Mouse (Mus musculus) hindbrain, embryonic 15.5 days (tissue): ENCODE results near the gene Trmt13. TPM values are rescaled to one million over a fixed set of nuclear protein-coding genes. Genes with fewer than 3 reads are reported as not detected.
A peak's percentile ranks its signal among the peaks of the same experiment; 100 is the strongest.

Source experiments
- ATAC-seq: fragments of 200-750 bp; cut with Nextera tagmentation; 2 replicates; pipeline ENCODE4 v1.8.0; 2017; ENCODE audit warnings: low read depth, moderate number of reproducible peaks, moderate TSS enrichment; ENCODE audit not compliant: low FRiP score
- H3K27ac ChIP-seq: fragments of 300-500 bp; sonication (generic); replicated peaks from 2 replicates; pipeline ENCODE4 v1.5.1; 2015; ENCODE audit warnings: mild to moderate bottlenecking, inconsistent platforms
- H3K27me3 ChIP-seq: fragments of 300-500 bp; sonication (generic); 2 replicates; pipeline ENCODE4 v1.6.1; 2015; ENCODE audit warnings: control low read depth, inconsistent platforms
- H3K36me3 ChIP-seq: fragments of 300-500 bp; sonication (generic); 2 replicates; pipeline ENCODE4 v1.6.1; 2015; ENCODE audit warnings: control low read depth, inconsistent platforms
- H3K4me1 ChIP-seq: fragments of 300-500 bp; sonication (generic); replicated peaks from 2 replicates; pipeline ENCODE4 v1.6.1; 2015; ENCODE audit warnings: control low read depth, inconsistent platforms
- H3K4me2 ChIP-seq: fragments of 300-500 bp; sonication (generic); 2 replicates; pipeline ENCODE4 v1.6.1; 2015; ENCODE audit warnings: moderate library complexity, mild to moderate bottlenecking, inconsistent platforms
- H3K4me3 ChIP-seq: fragments of 300-500 bp; sonication (generic); 2 replicates; pipeline ENCODE4 v1.5.1; 2015; ENCODE audit warnings: mild to moderate bottlenecking, inconsistent platforms
- H3K9ac ChIP-seq: fragments of 300-500 bp; sonication (generic); 2 replicates; pipeline ENCODE4 v1.6.1; 2015; ENCODE audit warnings: inconsistent platforms
- H3K9me3 ChIP-seq: fragments of 300-500 bp; sonication (generic); 2 replicates; pipeline ENCODE4 v1.6.1; 2016; ENCODE audit warnings: control low read depth, inconsistent platforms
- WGBS: fragments of 180-500 bp; shearing (Covaris S2); methylation state at CpG from one replicate; pipeline ENCODE4 v1.1.7; 2015; 5-methylcytosine and 5-hydroxymethylcytosine counted together
- polyA plus RNA-seq: library from polyadenylated mRNA; unstranded; fragments of >200 nt; fragmentation: Nextera tagmentation; extraction: Ambion mirVana; gene quantifications from 2 replicates; pipeline ENCODE4 v1.2.1, GENCODE M21; 2015

The Trmt13 gene
- polyA plus RNA-seq, 1 experiment from 2014 or later: 24.3 TPM

DNA sequence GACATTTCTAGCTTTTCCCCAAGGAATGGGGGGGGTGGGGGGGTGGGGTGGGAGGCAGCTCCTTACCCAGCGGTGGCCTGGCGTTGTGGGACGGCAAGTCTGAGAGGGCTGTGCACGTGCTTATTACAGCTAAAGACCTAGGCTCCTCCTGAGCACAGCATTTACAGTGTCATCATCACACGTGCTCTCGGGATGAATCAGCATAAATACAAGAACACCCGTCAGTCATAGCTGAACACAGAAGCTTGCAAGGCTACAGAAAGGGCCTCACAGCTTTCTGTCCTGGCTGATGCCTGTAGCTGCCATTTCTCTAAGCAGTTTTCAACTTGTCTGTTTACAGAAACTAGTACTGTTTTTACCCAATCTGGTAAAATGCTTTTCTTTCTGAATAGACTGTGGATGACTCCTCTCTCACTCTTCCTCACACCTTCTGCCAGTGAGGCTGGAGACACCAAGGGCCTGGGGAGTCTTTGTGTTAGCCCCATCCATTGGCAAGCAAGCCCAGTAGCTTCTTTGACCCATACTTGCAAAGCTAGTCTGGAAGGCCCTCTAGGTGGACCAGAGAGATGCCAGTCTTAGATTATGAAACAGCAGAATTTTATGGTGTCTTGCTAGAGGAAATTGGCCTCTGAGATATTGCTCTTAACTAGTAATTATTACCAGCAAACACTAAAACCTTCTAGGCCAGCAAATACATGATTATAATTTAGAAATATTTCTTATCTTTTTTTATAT is 6.4 kb upstream of the Trmt13 start:
- 0 out of 2 replicates have a peak, but pooled peaks cover 14% of the 10 kb centered on the region for H3K36me3 ChIP-seq
- no peaks in the 10 kb centered on the region for H3K9me3 ChIP-seq
- no peak overlapping the region for H3K27ac ChIP-seq
- ATAC-seq: no peak
- H3K27me3 ChIP-seq: no peaks in the 10 kb centered on the region
- WGBS: 94% methylated on average over 7 of the region's 7 CpGs
- no peak overlapping the region for H3K4me2 ChIP-seq
- H3K9ac ChIP-seq: no peak overlapping the region
- no peak overlapping the region for H3K4me3 ChIP-seq
- H3K4me1 ChIP-seq: no peaks in the 10 kb centered on the region

DNA sequence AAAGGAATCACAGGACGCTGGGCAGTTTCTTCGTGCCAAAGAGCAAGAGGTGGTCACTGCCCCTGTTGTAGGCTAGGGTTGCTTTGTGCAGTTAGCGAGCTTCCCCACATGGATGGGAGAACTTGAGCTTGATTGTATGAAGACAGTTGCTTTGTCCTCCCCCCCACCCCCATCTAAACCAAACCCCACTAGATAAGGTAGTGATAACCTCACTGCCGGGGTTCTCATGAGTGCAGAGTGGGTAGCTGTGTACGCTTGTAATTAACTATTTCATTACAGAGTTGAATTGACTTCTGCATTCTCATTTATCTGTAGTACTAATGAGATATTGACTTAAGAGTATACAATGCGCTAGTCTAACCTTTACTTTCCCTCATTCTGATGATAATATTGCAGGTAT is 4.5 kb upstream of the Trmt13 start:
- H3K9me3 ChIP-seq: no peaks in the 10 kb centered on the region
- no peak for ATAC-seq
- H3K36me3 ChIP-seq: peaks cover 28% of the 10 kb centered on the region; the same call in 1 of the 2 replicates

DNA sequence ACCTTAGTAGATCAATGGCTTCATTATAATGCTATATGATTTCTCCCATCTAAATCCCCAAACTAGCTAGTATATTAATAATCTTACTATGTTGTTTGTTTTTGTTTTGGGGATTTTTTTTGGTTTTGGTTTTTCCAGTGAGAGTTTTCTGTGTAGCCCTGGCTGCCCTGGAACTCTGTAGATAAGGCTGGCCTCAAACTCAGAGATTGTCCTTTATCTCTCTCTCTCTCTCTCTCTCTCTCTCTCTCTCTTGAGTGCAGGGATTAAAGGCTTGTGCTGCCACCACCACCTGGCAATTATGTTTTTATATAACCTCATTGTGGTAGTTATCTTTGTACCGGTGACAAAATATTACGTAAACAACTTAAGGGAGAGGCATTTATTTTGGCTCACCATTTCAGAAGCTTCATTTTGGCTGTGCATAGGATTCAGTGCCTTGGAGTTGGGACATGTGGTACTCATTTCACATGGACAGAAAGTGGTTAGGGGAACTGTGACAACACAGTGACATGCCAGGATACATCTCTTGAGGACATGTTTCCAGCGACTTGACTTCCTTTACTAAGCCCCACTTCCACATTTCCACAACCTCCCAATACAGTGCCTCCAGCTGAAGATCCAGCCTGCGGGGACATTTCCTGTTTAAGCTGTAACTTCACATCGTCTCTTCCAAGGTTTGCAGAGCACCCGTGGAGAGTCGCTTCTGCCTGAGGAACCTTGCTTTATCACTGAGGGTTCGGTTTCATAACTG is 1.1 kb upstream of the Trmt13 start:
- WGBS: 93% methylated on average over 8 of the region's 8 CpGs
- Histone ChIP-seq H3K9me3 (no peaks in the 10 kb centered on the region), H3K4me1 (no peaks in the 10 kb centered on the region), H3K27ac (no peak overlapping the region), H3K9ac (no peak overlapping the region), H3K27me3 (no peaks in the 10 kb centered on the region), H3K4me3 (no peak overlapping the region), H3K36me3 (peaks cover 34% of the 10 kb centered on the region), H3K4me2 (no peak overlapping the region)
- no peak for ATAC-seq

More for the DNA sequence above, 4.5 kb upstream of the Trmt13 start:
- Histone ChIP-seq H3K27me3 (no peaks in the 10 kb centered on the region), H3K4me1 (no peaks in the 10 kb centered on the region), H3K4me2 (no peak overlapping the region), H3K9ac (no peak overlapping the region), H3K27ac (no peak overlapping the region), H3K4me3 (no peak overlapping the region)
- WGBS: 90% methylated on average over 6 of the region's 6 CpGs

DNA sequence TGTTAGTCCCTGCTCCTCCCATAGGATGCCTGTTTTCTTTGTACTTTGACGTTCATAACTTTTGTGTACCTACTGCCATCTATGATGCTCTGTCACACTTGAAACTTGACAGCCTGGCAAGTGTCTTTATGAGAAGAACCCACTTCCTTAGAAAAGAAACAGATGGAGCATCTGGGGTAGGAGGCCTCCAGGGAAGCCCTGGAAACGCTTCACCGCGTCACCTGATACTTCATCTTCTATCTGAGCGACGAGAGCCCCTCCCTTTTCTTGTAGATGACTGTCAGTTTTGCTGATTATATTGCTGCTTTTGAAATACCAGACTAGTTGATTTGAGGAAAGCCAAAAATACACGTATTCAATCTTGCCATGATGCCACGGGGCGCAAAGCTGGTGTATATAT is 9.8 kb downstream of the Trmt13 start:
- 73% methylated on average over 9 of the region's 9 CpGs for WGBS
- H3K27me3 ChIP-seq: no peaks in the 10 kb centered on the region
- H3K36me3 ChIP-seq: 0 out of 2 replicates have a peak, but pooled peaks cover under 1% of the 10 kb centered on the region
- no peaks in the 10 kb centered on the region for H3K9me3 ChIP-seq
- no peak overlapping the region for H3K27ac ChIP-seq
- H3K4me2 ChIP-seq: no peak overlapping the region
- no peaks in the 10 kb centered on the region for H3K4me1 ChIP-seq
- no peak for ATAC-seq
- H3K4me3 ChIP-seq: no peak overlapping the region
- H3K9ac ChIP-seq: no peak overlapping the region

DNA sequence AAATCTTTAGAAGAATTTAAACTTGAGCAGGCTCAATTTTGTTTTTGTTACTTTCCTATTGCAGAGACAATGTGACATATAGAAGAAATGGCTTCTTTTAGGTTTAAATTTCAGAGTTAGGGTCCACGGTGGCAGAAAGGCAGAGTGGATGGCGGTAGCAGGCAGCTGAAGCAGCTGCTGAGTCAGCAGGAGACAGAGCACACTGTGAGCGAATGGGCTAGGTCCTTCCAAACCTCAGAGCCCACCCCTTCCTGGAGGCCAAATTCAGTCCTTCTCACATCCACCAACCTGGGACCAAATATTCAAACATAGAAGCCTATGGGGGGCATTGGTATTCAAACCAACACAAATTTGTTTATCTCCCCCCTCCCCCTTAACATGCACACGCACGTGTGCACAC is 12.6 kb downstream of the Trmt13 start:
- Histone ChIP-seq H3K9me3 (no peaks in the 10 kb centered on the region), H3K27me3 (no peaks in the 10 kb centered on the region), H3K4me2 (no peak overlapping the region), H3K4me1 (no peaks in the 10 kb centered on the region), H3K27ac (no peak overlapping the region), H3K36me3 (no peaks in the 10 kb centered on the region), H3K9ac (no peak overlapping the region), H3K4me3 (no peak overlapping the region)
- WGBS: 83% methylated on average over 5 of the region's 5 CpGs
- no peak for ATAC-seq

DNA sequence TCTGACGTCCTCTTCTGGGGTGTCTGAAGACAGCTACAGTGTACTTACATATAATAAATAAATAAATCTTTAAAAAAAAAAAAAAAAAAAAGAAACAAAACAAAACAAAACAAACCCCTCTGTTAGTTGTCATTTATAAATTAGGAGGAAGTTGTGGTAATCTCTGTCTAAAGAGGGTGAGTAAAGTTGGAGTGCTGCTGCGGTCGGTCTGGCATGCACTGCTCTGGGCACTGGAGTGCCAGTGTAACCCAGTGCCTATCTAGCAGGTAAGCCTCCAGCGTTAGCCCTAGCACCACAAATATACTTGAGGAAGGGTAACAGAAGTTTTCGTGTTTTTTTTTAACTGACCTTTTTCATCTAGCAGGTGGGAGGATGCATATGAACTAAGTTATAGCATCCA is 13.4 kb downstream of the Trmt13 start:
- Histone ChIP-seq H3K27me3 (no peaks in the 10 kb centered on the region), H3K4me2 (no peak overlapping the region), H3K27ac (no peak overlapping the region), H3K36me3 (no peaks in the 10 kb centered on the region), H3K9me3 (no peaks in the 10 kb centered on the region), H3K4me3 (no peak overlapping the region), H3K9ac (no peak overlapping the region), H3K4me1 (peaks cover 1% of the 10 kb centered on the region)
- ATAC-seq: no peak
- WGBS: 86% methylated on average over 5 of the region's 5 CpGs

DNA sequence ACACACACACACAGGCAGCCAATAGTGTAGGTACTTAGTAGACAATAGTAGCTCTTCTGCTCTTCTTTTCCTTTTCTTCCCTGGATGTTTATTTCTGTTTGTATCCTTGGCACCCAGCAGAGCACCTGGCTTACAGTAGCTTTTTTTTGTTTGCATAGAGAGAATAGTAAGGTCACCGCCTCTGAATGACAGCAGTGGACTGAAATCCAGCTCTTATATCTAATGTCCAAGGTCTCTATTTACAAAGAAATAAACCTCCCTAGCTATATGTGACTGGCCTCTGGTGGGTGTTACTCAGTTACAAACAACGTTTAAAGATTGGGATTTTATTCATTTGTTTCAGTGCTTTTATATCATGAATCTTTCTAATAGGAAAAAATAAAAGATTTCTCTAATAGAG is 14.7 kb downstream of the Trmt13 start:
- Histone ChIP-seq H3K4me3 (no peak overlapping the region), H3K27me3 (no peaks in the 10 kb centered on the region), H3K4me2 (no peak overlapping the region), H3K9me3 (no peaks in the 10 kb centered on the region), H3K36me3 (no peaks in the 10 kb centered on the region), H3K4me1 (peaks cover 9% of the 10 kb centered on the region), H3K9ac (no peak overlapping the region), H3K27ac (no peak overlapping the region)
- WGBS: 87% methylated on average over 2 of the region's 2 CpGs
- ATAC-seq: no peak

DNA sequence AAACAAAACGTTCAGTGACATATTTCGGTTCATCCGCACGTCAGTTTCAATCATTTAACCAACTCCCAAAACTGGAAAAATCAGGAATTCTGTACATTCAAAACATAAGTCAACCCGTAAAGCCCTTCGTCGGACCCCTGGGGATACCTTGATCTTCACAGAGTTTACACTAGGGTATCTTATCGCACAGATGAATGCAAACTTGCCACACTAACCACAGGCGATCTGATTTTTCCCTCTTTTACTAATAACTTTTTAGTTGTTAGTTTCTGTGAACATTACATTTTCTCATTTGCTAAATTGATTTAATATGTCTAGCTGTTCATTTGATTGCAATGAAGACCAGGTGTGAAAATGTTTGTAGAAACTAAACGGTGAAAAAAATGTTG is 18.8 kb downstream of the Trmt13 start:
- H3K36me3 ChIP-seq: peaks cover 12% of the 10 kb centered on the region
- no peak for ATAC-seq
- peak overlapping the region; percentile 51 for H3K9ac ChIP-seq
- H3K9me3 ChIP-seq: no peaks in the 10 kb centered on the region
- H3K4me1 ChIP-seq: peaks cover 17% of the 10 kb centered on the region
- H3K4me2 ChIP-seq: peak overlapping the region; percentile 81
- peak overlapping the region; percentile 99 for H3K4me3 ChIP-seq
- no peaks in the 10 kb centered on the region for H3K27me3 ChIP-seq
- H3K27ac ChIP-seq: peak overlapping the region; percentile 77; the same call in 1 of the 2 replicates
- WGBS: 11% methylated on average over 10 of the region's 10 CpGs

DNA sequence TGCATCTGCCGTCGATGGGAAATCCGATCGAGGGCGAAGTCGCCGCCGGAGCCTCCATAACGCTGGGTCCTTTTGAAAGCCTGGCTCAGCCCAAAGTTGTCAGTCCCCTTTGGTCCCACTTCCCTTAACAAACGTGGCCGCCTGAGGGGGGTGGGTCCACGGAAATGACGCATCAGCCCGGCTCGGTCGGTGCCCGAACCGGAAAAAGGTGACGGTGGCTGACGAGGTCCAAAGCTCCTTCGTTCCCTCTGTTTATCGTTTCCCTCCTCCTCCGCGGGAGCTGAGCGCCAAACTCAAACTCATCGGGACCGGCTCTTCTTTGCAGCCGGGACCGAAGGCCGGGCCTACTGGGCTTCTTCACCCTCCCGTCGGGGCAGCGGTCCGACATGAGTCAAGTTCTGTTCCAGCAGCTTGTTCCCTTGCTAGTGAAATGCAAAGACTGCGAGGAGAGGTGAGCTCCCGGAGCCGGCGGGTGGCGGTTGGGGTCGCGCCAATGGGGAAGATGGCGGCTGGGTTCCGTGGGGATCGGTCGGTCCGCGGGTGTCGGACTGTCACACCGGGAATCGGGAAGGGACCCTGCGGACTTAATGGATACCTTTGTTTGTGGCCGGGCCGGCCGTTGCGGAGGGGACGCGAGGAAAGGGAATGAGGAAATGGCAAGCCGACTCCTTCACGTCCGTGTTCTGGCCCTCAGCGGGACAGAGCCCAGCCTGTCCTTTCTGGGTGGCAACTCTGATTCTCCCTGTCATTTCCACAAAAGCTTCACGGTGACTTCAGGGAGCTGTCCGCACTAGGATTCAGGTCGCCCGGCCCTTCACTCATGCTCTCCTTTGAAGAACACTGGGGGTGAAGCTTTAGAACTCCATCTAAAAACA is 19.4 kb downstream of the Trmt13 start, which contains the start of gene Sass6:
TSS of gene Sass6 (plus strand) at position 255 of the 875 bp plus-strand sequence.
- Histone ChIP-seq H3K27me3 (no peaks in the 10 kb centered on the region), H3K36me3 (peaks cover 16% of the 10 kb centered on the region), H3K27ac (peak within 1 kb of the TSS; percentile 92), H3K9me3 (no peaks in the 10 kb centered on the region), H3K9ac (peak within 1 kb of the TSS; percentile 74), H3K4me1 (peaks cover 17% of the 10 kb centered on the region), H3K4me2 (peak within 1 kb of the TSS; percentile 81), H3K4me3 (peak within 1 kb of the TSS; percentile 99)
- WGBS: under 1% methylated on average over 65 of the region's 65 CpGs
- ATAC-seq: peak; percentile 98

DNA sequence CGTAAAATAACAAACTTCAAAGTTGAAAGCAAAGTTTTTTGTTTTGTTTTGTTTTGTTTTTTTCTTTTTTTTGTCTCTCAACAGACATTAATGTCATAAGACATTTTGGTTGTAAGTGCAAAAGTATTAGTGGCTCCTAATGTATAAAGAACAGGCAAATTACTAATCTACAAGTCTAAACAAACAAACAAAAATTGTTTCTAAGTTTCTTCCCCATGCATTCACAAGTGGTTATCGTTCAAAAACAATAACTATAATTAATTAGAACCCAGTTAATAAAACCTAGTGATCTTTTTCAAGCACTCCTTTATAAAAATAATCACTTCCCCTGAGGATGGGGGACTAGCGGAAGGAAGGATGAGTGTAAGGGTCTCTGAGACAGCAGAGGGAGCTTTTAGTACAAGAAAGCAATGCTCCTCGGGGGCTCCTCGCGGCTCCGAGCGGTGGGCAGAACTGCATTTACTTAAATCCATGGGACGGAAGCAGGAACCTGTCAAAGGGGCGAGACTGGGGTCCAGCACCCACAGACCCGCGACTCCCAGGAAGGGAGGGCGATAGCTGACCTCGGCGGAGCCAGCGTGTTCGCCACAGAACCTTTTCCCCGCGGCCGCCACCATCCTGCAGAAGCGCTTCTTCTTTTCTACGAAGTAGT is 20.2 kb downstream of the Trmt13 start:
- Histone ChIP-seq H3K36me3 (peaks cover 24% of the 10 kb centered on the region), H3K27me3 (no peaks in the 10 kb centered on the region), H3K4me2 (peak overlapping the region; percentile 54), H3K4me1 (peaks cover 17% of the 10 kb centered on the region), H3K27ac (peak overlapping the region; percentile 92), H3K4me3 (peak overlapping the region; percentile 99), H3K9me3 (no peaks in the 10 kb centered on the region), H3K9ac (peak overlapping the region; percentile 74)
- ATAC-seq: peak; percentile 84
- 3% methylated on average over 22 of the region's 22 CpGs for WGBS

DNA sequence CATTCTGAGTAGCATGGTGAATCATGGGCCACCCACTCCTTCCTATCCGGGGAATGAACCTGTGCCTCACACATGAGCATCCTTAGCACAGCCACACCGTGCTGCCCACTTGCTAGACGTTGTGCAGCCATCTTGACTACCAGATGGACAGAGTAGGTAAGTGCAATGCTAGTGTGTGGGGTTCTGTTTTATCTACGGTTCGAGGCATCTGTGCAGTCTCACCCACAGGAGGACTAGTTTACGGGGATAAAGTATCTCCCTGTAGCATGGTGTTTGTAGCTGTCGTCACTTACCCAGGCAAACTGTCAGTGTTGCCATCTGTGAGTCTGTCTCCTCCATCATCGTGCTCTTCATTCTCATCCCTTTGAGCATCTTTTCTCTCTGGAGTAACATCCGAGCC is 32.2 kb downstream of the Trmt13 start:
- no peaks in the 10 kb centered on the region for H3K4me1 ChIP-seq
- peaks cover 55% of the 10 kb centered on the region for H3K36me3 ChIP-seq
- no peak overlapping the region for H3K9ac ChIP-seq
- H3K27ac ChIP-seq: no peak overlapping the region
- no peak for ATAC-seq
- 96% methylated on average over 9 of the region's 9 CpGs for WGBS
- no peaks in the 10 kb centered on the region for H3K9me3 ChIP-seq
- no peak overlapping the region for H3K4me2 ChIP-seq
- H3K27me3 ChIP-seq: no peaks in the 10 kb centered on the region
- no peak overlapping the region for H3K4me3 ChIP-seq
